ENCODE assay signal across 20 mouse cellular contexts in genomic region chr3:73042256-73042655, GRCm38 (mm10). TPM values are rescaled to one million over a fixed set of nuclear protein-coding genes. Genes with fewer than 3 reads are reported as not detected.
"Had no signal": no experiment of that assay in that cellular context is flagged by ENCODE, and none has a peak within 500 bp of the region (broad histone marks: within the 10 kb centered on the region; RNA-seq: fewer than 3 reads in every experiment).

No protein-coding gene starts in this region.

- H3K4me1 ChIP-seq: midbrain, embryonic 12.5 days; neural tube, embryonic 13.5 days; neural tube, embryonic 15.5 days had no signal

- H3K4me3 ChIP-seq: midbrain, embryonic 12.5 days; myocyte; neural tube, embryonic 13.5 days; neural tube, embryonic 15.5 days had no signal

- DNase-seq: lung, adult 18-20 months; lung, embryonic 14.5 days; lung, postnatal 10 days; lung, postnatal 4 days; midbrain, embryonic 14.5 days; retina, postnatal 1 day; right cerebral cortex, adult 18-20 months; right cerebral cortex, postnatal 25 days; right cerebral cortex, postnatal 4 days; spleen, adult 18-20 months; thymus, adult 18-20 months; thymus, postnatal 14 days; thymus, postnatal 36 days had no signal

- H3K27ac ChIP-seq: liver, embryonic 14.5 days; midbrain, embryonic 12.5 days; neural tube, embryonic 13.5 days; neural tube, embryonic 15.5 days had no signal

- H3K27me3 ChIP-seq: midbrain, embryonic 12.5 days; neural tube, embryonic 13.5 days; neural tube, embryonic 15.5 days had no signal

- H3K36me3 ChIP-seq: midbrain, embryonic 12.5 days; neural tube, embryonic 13.5 days; neural tube, embryonic 15.5 days had no signal

- ATAC-seq: midbrain, embryonic 16.5 days had no signal

RNA-seq across cellular contexts. Expression of gene Slitrk3, which starts 15.3 kb away (rescaled TPM):
- polyA plus RNA-seq: liver, embryonic 16.5 days; myocyte had no signal
